In genomic region chr8:91990048-91990447, GRCm38 (mm10) we compare ENCODE assay signal across 16 mouse cellular contexts.
DNase-seq lines count a peak whose midpoint lies in the region; ATAC-seq lines count a peak whose summit lies in the region.
"Had no signal": no experiment of that assay in that cellular context is flagged by ENCODE, and none has a peak within 500 bp of the region (broad histone marks: within the 10 kb centered on the region; RNA-seq: fewer than 3 reads in every experiment).

No protein-coding gene starts in this region.

- DNase-seq in heart, adult 11 months = peak; percentile 94
- no peak for DNase-seq in heart, postnatal 25 days (ENCODE audit: low spot score)
- DNase-seq in kidney, adult 9 months = peak; percentile 62
- DNase-seq in kidney, adult 18-20 months = no peak
- peak; percentile 66 for DNase-seq in kidney, postnatal 14 days
- DNase-seq in c-Kit-positive CD71-positive TER-119-positive erythroid progenitor cells, embryonic 14.5 days (ENCODE audit: low spot score) = no peak
- DNase-seq: B cell, adult 2 months; cerebellum, adult 9-11 months; embryo, embryonic 11 days; lung, postnatal 4 days; thymus, adult 18-20 months had no signal

- ATAC-seq in heart, embryonic 13.5 days (ENCODE audit: extremely low read depth, insufficient number of reproducible peaks, low FRiP score, low TSS enrichment) = no peak
- no peak for ATAC-seq in inflammation-experienced regulatory T-cells, adult 6 months
- ATAC-seq: forebrain, embryonic 13.5 days; Patski had no signal

- peak overlapping the region; percentile 81 for H3K27ac ChIP-seq in heart, embryonic 13.5 days (replicated peaks)
- H3K27ac ChIP-seq: forebrain, embryonic 13.5 days; neural tube, embryonic 15.5 days had no signal

- peaks cover 72% of the 10 kb centered on the region for H3K4me1 ChIP-seq in heart, embryonic 13.5 days

- H3K9ac ChIP-seq in heart, embryonic 13.5 days = no peak overlapping the region
- H3K9ac ChIP-seq: forebrain, embryonic 13.5 days; neural tube, embryonic 15.5 days had no signal

- H3K36me3 ChIP-seq in heart, embryonic 13.5 days = no peaks in the 10 kb centered on the region
- H3K36me3 ChIP-seq: neural tube, embryonic 15.5 days had no signal

- H3K4me2 ChIP-seq in heart, embryonic 13.5 days = peak overlapping the region; percentile 63
- H3K4me2 ChIP-seq: forebrain, embryonic 13.5 days; neural tube, embryonic 15.5 days had no signal

- 67% methylated on average over 3 of the region's 3 CpGs for WGBS in heart, embryonic 13.5 days

- intact Hi-C loops in heart, postnatal 25 days (cut with DNase I) = no loop called here

- H3K9me3 ChIP-seq in heart, embryonic 13.5 days = 0 out of 2 replicates have a peak, but pooled peaks cover 4% of the 10 kb centered on the region
- H3K9me3 ChIP-seq: neural tube, embryonic 15.5 days had no signal

- no peak overlapping the region for H3K4me3 ChIP-seq in heart, embryonic 13.5 days
- H3K4me3 ChIP-seq: forebrain, embryonic 13.5 days; neural tube, embryonic 15.5 days had no signal

- peaks cover 62% of the 10 kb centered on the region for H3K27me3 ChIP-seq in heart, embryonic 13.5 days (replicated peaks)

Comparison
In these comparisons a context has a peak if more than half of its experiments do, and no peak if none do; other contexts are left out.
1. DNase-seq: peak in heart, adult 11 months (single experiment), kidney, adult 9 months (single experiment) and kidney, postnatal 14 days (single experiment); none in heart, postnatal 25 days (single experiment), kidney, adult 18-20 months (single experiment) and c-Kit-positive CD71-positive TER-119-positive erythroid progenitor cells, embryonic 14.5 days (single experiment).